Mouse (Mus musculus) ES-Bruce4 (cell line): ENCODE data around the gene Macrod2.

Experiments used
- CTCF ChIP-seq: IDR thresholded peaks from one replicate; pipeline ENCODE4 v1.8.1; 2011; ENCODE audit warnings: low read depth, low read length
- EP300 ChIP-seq: IDR thresholded peaks from 2 replicates; pipeline ENCODE4 v1.6.1; 2011; ENCODE audit warnings: low read depth, low read length; ENCODE audit not compliant: insufficient read depth
- POLR2A ChIP-seq: IDR thresholded peaks from one replicate; pipeline ENCODE4 v1.8.1; 2011; ENCODE audit warnings: low read length; ENCODE audit not compliant: insufficient read depth

- TF ChIP-seq EP300 (no peak), POLR2A (no peak), CTCF (no peak)
These were observed 1931.6 kb downstream of the Macrod2 start for GRCm38 (mm10) chr2:142326737-142327136.
